Mouse (Mus musculus): ENCODE results near the gene Cul5.

The Cul5 gene

GRCm38 (mm10) chr9:53604954-53605353, 64.9 kb downstream of the Cul5 start:
- no peak for DNase-seq

- DNase-seq = no peak
These were observed 66.0 kb downstream of the Cul5 start for GRCm38 (mm10) chr9:53603849-53604248.

DNA sequence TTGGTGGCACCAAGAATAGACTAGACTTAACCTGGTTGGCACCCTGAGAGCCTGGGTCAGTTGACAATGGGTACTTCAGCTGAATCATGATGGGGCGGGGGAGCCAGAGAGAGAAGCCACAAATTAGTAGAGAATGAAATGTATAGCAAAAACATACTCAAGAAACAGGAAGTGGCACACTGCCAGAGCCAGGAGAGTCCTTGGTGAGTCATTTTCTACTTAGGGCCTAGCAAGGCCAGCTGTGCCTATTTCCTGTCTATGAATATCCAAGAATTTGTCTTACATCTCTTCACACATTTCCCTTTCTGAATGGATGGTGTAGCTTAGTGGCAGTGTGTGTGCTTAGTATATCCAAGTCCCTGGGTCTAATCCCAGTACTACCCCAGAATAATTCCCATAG, 66.4 kb downstream of the Cul5 start:
- peak; percentile 14 for DNase-seq

GRCm38 (mm10) chr9:53601541-53601940, 68.3 kb downstream of the Cul5 start:
- DNase-seq = no peak

DNA sequence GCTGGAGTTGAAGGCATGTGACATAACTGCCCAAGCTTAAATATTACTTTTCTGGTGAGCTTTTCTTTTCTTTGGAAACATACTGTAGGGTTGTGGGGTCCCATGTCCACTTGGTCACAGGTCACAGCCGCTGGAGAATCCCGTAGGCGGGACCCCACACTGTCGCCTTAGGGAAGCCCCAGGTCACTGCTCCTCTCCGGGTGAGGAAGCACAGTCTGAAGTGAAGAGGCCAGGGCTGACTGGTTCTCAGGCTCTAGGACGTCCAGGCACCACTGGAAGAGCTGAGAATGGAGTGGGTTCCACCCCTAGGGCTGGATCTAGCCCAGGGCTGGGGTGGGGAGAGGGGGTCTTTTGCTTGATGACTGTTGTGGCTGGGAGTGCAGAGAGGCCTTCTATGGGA, 71.2 kb downstream of the Cul5 start:
- peak; percentile 35 for DNase-seq

- DNase-seq = no peak
These were observed 72.7 kb downstream of the Cul5 start for GRCm38 (mm10) chr9:53596971-53597600.

DNA sequence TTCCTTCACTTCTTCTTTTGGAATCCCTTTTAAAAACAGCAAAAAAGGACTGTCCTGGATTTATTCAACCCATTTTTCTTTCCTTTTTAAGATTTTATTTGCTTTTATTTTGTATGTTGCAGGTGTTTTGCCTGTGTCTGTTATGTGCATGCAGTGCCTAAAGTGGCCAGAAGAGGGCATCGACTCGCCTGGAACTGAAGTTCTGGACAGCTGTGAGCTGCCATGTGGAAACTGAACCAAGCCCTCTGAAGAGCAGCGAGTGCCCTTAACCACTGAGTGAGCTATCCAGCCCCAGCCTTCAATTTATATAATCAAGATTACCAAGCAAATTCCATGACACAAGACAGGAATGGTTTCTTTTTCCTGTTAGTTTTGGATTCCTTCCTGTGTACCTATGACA, 75.0 kb downstream of the Cul5 start:
- DNase-seq = peak; percentile 78

DNA sequence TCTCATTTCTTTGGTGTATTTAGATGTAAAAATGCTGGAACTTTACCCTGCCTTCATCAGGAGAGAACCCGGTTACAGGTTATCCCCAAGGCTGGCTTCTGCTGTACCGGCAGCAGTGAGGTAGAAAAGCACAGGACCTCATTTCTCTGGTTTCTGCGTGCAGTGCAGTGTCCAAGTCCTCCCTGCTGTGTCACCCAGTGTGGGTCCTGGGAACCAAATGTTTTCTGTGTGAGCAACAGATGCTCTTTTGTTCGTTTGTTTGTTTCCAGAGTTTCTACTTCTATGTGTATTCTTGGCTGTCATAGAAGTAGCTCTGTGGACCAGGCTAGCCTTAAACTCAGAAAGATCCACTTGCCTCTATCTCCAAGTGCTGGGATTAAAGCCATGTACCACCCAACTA, 87.9 kb downstream of the Cul5 start:
- DNase-seq = no peak

GRCm38 (mm10) chr9:53575721-53576120, 94.1 kb downstream of the Cul5 start:
- DNase-seq = no peak

GRCm38 (mm10) chr9:53572516-53573307, 97.1 kb downstream of the Cul5 start:
- no peak for DNase-seq

GRCm38 (mm10) chr9:53570662-53571061, 99.2 kb downstream of the Cul5 start:
- DNase-seq = no peak
